In the genomic region with DNA sequence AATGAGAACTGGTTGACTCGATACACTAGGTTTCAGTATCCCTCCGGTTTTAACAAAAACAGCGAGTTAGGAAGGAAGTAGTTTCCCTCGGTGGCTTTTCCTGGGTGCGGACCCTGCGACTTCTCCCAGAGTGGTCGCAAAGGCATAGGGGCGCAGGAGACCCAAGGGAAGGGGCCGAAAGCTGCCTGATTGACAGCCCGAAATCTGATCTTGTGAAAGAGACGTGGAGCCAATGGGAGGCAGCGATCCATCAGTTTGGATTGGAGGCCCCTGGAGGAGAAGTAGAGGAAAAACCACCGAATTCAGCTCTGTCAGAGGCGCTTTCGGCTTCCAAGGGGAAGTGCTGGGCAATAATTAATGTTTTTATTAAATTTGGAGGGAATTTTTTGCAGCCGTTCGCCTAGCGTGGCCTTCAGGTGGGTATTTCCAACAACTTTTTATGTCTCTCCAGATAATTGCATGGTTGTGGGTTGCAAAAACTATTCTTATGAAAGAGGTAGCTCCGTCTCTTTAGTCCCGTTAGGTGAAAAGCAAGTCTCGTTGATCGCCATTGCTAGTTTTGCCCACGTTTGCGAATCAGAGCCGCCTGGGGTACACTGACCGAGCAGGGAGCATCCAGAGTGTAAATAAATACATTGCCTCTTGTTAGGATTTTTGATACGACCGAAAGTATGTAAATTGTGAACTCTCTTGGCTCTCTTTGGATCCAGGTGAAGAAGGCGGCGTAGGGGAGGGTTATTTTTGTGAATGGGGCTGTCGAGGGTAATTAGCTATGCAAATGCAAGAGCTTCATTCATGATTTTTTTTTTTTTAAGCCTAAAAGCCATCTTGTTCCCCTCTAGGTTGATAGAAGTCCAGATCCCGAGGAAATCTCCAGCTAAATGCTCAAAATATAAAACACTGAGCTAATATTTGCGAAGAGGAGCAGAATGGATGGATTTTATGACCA, we compare ENCODE assay signal across 1 mouse cellular context.
TF ChIP-seq lines count a peak whose summit lies in the region.

No protein-coding gene starts in this region.

TF ChIP-seq in C2C12, 6 proteins besides CTCF, POLR2A, EP300 and RAD21 (continued from another document):
- TF ChIP-seq CEBPB (IDR thresholded peaks at IDR 0.05; ENCODE audit: low read depth): no peak
